Mouse (Mus musculus) gastrocnemius, postnatal 36 days (tissue): ENCODE results near the gene Ermap. TPM values are rescaled to one million over a fixed set of nuclear protein-coding genes. Genes with fewer than 3 reads are reported as not detected.

Experiments
- DNase-seq, 2 experiments: peaks; one replicate each; pipeline ENCODE4 v3.0.0; 2022
- intact Hi-C: fragments of 180-260 bp; cut with DNase I; formaldehyde crosslinking; loops from one replicate; pipeline ENCODE4 v1.15.1; 2025
- long read RNA-seq, 2 experiments: library from polyadenylated mRNA; stranded (forward); transcript quantifications; one replicate each; pipeline ENCODE4 v2.0.0; 2021
- total RNA-seq, 2 experiments: library from RNA; stranded (reverse); gene quantifications; 2 replicates each; pipeline ENCODE4 v1.2.3; 2021

Ermap gene
- not detected for total RNA-seq
- long read RNA-seq, experiment 1: 0 reads
- long read RNA-seq, experiment 2: 0 reads

GRCm38 (mm10) chr4:119189864-119190263 is at the start of gene Ermap:
Gene Ermap (minus strand): TSS chr4:119190011.
- intact Hi-C loops: loop anchor here (10.0 kb wide), 1 partner anchor 1155 kb away; no protein-coding TSS in a partner anchor

DNA sequence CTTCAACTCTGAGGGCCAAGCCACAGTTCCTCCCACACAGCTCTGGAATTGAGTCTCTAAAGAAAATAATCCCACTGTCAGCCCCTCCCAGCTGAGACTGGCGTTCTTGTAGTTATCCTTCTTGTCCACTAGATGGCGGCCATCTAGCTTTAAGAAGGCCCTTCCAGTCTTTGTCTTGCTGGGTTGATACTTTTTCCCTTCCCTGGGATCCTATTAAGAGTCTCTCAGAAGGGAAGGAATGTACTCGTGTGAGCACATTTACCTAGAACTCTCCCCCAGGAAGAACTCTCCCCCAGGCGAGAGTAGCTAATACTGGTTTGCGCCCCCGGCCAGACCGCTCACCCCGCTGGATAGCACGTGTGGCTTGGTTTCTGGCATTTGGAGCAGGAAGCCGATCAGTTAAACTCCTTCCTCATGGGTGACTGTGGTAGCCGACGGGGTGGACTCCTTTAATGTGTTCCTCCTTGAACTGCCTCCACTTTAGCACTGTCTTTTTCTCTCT is 49.4 kb upstream of the Ermap start:
- no peak for DNase-seq
- intact Hi-C loops: loop anchor here (5.0 kb wide), 1 partner anchor 83 kb away; the partner anchor contains the start of gene Ppih

More at GRCm38 (mm10) chr4:119189864-119190263, at the start of gene Ermap:
- DNase-seq: no peak

DNA sequence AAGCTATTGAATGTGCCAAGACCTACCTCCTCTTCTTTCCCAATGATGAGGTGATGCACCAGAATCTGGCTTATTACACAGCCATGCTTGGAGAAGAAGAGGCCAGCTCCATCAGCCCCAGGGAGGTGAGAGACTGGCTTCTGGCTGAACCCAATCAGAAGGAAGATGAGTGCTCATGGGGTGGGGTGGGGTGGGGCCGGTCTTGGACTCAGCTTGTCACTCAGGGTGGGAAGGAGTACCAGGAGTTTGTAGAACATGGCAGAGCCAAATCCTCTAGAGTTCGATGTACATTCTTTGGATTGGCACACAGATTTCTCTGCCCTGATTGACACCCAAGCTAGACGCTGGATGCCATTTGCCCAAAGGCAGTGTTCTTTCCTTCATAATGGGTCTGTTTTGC is 48.9 kb upstream of the Ermap start:
- intact Hi-C loops: loop anchor here (5.0 kb wide), 1 partner anchor 84 kb away; the partner anchor contains the start of gene Ppih
- no peak for DNase-seq

DNA sequence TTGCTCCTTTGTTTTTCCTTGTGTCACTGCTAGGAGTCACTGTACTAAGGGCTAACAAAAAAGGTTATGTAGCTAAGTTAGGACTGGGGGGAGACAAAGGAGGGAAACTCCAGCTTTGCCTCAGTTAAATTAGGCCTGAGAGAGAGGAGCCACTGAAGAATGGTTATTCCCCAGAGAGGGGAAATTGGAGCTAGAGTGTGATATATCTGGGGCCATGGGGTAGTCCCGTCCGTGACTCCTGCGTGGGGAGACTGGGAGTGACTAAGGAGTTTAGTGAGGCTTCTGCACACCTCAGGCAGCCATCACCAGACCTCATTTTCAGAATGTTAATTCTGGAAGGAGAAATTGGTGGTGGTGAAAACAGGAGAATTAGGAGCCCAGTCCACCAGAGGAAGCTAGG is 44.5 kb upstream of the Ermap start:
- DNase-seq: no peak
- intact Hi-C loops: no loop called here

DNA sequence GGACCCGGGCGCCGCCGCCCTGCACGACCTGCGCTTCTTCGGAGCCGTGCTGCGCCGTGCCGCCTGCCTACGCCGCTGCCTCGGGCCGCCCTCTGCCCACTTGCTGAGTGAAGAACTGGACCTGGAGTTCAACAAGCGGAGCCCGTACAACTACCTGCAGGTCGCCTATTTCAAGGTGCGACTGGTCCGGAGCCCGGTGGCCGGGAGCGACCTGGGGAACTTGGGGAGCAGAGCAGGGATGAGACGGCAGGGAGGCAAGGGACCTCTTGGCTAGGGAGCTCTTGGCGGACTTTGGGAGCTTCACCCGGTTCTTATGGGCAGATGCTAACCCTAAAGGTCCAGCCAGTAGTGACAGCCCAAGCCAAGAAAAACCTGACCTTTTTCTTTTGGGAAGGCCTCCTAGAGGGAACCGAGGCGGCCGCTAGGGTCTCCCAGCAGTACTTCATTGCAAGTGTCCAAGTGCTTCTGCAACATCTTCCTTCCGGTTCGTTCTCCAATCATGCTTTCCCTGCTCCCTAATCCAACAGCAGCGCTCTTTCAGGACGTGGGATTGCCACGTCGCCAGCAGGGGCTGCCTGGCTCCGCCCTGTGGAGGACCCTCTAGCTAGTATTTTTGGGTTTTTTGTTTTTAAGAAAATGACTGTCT is 43.6 kb upstream of the Ermap start:
- DNase-seq: peak in 1 of 2 experiments; percentile 42
- intact Hi-C loops: no loop called here

GRCm38 (mm10) chr4:119232410-119233255 is 42.8 kb upstream of the Ermap start, which contains the start of the genes AU022252 and P3h1:
Gene AU022252 (minus strand): TSS chr4:119232712.
Gene P3h1 (plus strand): TSS chr4:119232915.
- intact Hi-C loops: no loop called here

GRCm38 (mm10) chr4:119226751-119227150 is 36.9 kb upstream of the Ermap start:
- intact Hi-C loops: no loop called here
- DNase-seq: no peak

More at GRCm38 (mm10) chr4:119232410-119233255, 42.8 kb upstream of the Ermap start, which contains the start of the genes AU022252 and P3h1:
- DNase-seq: peak; percentile 98 to 99

- intact Hi-C loops: no loop called here
- no peak for DNase-seq
Observed at GRCm38 (mm10) chr4:119225719-119226118, 35.9 kb upstream of the Ermap start.

- DNase-seq: no peak
- intact Hi-C loops: no loop called here
Observed at GRCm38 (mm10) chr4:119224534-119224933, 34.7 kb upstream of the Ermap start.

GRCm38 (mm10) chr4:119223696-119224095 is 33.9 kb upstream of the Ermap start:
- intact Hi-C loops: no loop called here
- no peak for DNase-seq

GRCm38 (mm10) chr4:119218169-119218568 is 28.4 kb upstream of the Ermap start, which contains the start of gene Tmem269:
Gene Tmem269 (minus strand): TSS chr4:119218217.
- intact Hi-C loops: no loop called here
- DNase-seq: no peak

DNA sequence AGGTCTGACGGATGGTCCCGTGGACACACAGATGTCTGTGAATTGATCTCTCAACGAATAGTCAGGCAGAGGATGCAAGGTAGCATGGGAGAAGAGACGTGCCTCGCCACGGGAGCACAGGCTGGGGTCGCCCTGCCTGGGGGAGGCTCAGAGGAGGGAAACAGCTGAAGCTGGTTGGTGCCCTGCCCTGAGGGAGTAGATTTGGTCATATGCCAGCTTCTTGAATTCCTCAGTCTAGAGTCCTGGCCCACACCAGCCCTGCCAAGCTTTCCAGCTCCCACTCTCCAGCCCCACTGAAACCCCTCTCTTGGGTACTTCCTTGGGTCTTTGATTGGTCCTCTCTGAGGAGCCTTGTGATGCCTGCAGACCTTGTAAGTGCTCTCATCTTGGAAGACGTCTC is 26.9 kb upstream of the Ermap start:
- intact Hi-C loops: no loop called here
- no peak for DNase-seq

GRCm38 (mm10) chr4:119204672-119205071 is 14.9 kb upstream of the Ermap start:
- peak; percentile 26 to 31 for DNase-seq
- intact Hi-C loops: loop anchor here (5.0 kb wide), 1 partner anchor 37 kb away; no protein-coding TSS in a partner anchor

DNA sequence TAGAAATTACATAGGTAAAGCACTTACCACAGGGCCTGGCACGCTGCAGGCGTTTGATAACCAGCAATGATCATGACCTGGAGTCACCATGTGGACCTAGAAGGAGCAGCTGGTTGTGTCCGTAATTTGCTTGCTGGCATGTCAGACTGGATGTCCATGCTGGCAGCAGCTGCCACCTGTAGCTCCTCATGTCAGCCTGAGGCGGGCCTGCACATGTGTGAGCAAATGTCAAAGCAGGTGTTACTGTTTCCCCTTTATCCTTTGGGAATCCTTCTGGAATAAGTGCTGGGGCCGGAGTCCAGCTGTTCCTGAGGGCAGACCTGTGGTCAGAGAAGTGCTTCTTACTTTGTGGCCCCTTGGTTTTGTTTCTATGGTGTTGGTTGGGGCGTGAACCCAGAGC is 8.3 kb upstream of the Ermap start:
- intact Hi-C loops: no loop called here
- DNase-seq: no peak

GRCm38 (mm10) chr4:119195582-119196320 is 5.9 kb upstream of the Ermap start:
- DNase-seq: no peak
- intact Hi-C loops: no loop called here

GRCm38 (mm10) chr4:119194909-119195581 is 5.2 kb upstream of the Ermap start, which contains the start of gene Svbp:
Gene Svbp (plus strand): TSS chr4:119195306.
- intact Hi-C loops: no loop called here
- DNase-seq: peak; percentile 77 to 83

DNA sequence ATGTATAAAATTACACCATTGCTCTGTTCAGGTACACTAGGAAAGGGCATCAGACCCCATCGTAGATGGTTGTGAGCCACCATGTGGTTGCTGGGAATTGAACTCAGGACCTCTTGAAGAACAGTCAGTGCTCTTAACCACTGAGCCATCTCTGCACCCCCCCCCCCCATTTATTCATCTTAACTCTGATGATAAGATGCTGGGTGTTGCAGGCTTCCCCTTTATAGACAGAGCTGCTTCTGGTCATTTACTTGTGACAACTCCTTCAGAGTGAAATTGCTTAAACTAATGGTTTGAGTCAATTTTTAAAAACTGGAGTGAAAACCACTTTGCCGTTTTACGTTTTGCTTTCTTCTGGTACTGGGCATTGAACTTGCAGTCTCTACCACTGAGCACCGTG is 2.9 kb upstream of the Ermap start:
- intact Hi-C loops: no loop called here
- no peak for DNase-seq

- no peak for DNase-seq
- intact Hi-C loops: no loop called here
Observed at GRCm38 (mm10) chr4:119191273-119191672, 1.5 kb upstream of the Ermap start.

DNA sequence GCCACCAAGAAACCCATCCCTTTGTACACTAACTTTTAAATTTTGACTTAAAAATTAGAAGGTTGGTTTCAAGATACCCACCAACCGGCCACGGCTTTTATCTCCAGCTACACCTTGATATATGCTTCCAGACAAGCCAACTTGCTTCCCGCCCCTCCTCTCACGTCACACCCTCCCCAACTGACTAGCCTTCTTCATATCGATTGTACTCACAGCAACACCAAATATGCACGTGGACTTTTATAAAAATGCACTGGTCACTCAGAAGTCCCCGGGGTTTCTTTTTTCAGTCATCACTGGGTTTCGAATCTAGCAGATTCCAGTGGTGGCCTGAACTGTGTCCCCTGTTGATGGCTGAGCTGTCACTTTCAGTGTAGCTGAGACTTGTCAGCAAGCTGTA is 807 bp upstream of the Ermap start:
- DNase-seq: no peak
- intact Hi-C loops: no loop called here

DNA sequence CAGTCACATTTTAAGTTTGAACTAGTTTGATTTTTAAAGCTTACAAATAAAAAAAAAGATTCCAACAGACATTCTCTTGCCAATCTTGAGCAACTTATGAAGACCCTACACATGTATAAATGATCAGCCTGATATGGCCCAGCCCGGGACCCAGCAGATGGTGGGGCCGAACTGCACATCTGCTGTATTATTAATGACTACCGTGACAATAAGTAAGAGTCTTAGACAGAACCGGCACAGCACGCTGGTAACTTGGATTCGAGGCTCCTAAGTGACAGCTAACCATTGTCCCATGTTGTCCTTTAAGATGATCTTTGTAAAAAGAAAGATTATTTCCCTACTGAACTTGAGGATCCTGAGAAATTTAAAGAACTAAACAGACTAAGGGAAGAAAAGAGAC is 419 bp downstream of the Ermap start:
- intact Hi-C loops: loop anchor here (10.0 kb wide), 1 partner anchor 1155 kb away; no protein-coding TSS in a partner anchor
- DNase-seq: no peak
